Mouse (Mus musculus): ENCODE data around the gene Sgms1.

- TF ChIP-seq FLI1 (IDR thresholded peaks at IDR 0.05; ENCODE audit: low read length) = no peak
- TF ChIP-seq GATA1 (IDR thresholded peaks at IDR 0.05; ENCODE audit: borderline replicate concordance, low read length) = no peak
Measured at GRCm38 (mm10) chr19:32353447-32353846, 36.1 kb downstream of the Sgms1 start.
